Mouse (Mus musculus) C2C12 (cell line): ENCODE results near the gene Gm20388. TPM values are rescaled to one million over a fixed set of nuclear protein-coding genes. Genes with fewer than 3 reads are reported as not detected.

ENCODE experiments used
- H3K27me3 ChIP-seq: one replicate; pipeline ENCODE4 v1.6.1; 2011; ENCODE audit not compliant: control insufficient read depth, insufficient read depth, insufficient read length
- H3K36me3 ChIP-seq: one replicate; pipeline ENCODE4 v1.6.1; 2011; ENCODE audit not compliant: control insufficient read depth, insufficient read depth
- H3K4me3 ChIP-seq: one replicate; pipeline ENCODE4 v1.5.1; 2011; ENCODE audit warnings: mild to moderate bottlenecking, control low read depth; ENCODE audit not compliant: poor library complexity, insufficient read depth, severe bottlenecking
- H3K79me2 ChIP-seq: one replicate; pipeline ENCODE4 v1.6.1; 2011; ENCODE audit not compliant: control insufficient read depth, insufficient read depth
- H3K79me3 ChIP-seq: one replicate; pipeline ENCODE4 v1.6.1; 2011; ENCODE audit warnings: low read depth, control low read depth
- H3ac ChIP-seq: one replicate; pipeline ENCODE3; 2011; ENCODE audit warnings: low read depth; ENCODE audit not compliant: control insufficient read depth, insufficient read length
- CEBPB ChIP-seq: IDR thresholded peaks from one replicate; pipeline ENCODE4 v1.6.1; 2011; ENCODE audit warnings: low read depth, mild to moderate bottlenecking, control low read depth, moderate library complexity
- CTCF ChIP-seq: IDR thresholded peaks from one replicate; pipeline ENCODE4 v1.5.1; 2011; ENCODE audit not compliant: control insufficient read depth, insufficient read depth, insufficient read length
- FOSL1 ChIP-seq: IDR thresholded peaks from one replicate; pipeline ENCODE4 v1.8.0; 2011; ENCODE audit warnings: mild to moderate bottlenecking, low read length; ENCODE audit not compliant: poor library complexity, insufficient read depth, severe bottlenecking
- MAX ChIP-seq: IDR thresholded peaks from one replicate; pipeline ENCODE4 v1.6.1; 2011; ENCODE audit warnings: mild to moderate bottlenecking, control low read depth
- MYOD1 ChIP-seq: IDR thresholded peaks from one replicate; pipeline ENCODE4 v1.6.1; 2011; ENCODE audit warnings: low read depth; ENCODE audit not compliant: control insufficient read depth, insufficient read length
- MYOG ChIP-seq: IDR thresholded peaks from one replicate; pipeline ENCODE4 v1.6.1; 2011; ENCODE audit not compliant: control insufficient read depth, insufficient read length; ENCODE audit errors: extremely low read depth
- USF1 ChIP-seq: IDR thresholded peaks from one replicate; pipeline ENCODE4 v1.6.1; 2011; ENCODE audit warnings: low read depth, mild to moderate bottlenecking, control low read depth, moderate library complexity
- polyA plus RNA-seq: library from polyadenylated mRNA; unstranded; fragments of >200 nt; fragmentation: generic; extraction: Trizol; gene quantifications from one replicate; pipeline ENCODE4 v1.2.1, GENCODE M21; 2012; ENCODE audit warnings: missing spikeins

The Gm20388 gene
- polyA plus RNA-seq, 1 experiment, result 15.0 TPM

GRCm38 (mm10) chr8:120556198-120556892 is 645.7 kb downstream of the Gm20388 start:
- no peak overlapping the region for H3K4me3 ChIP-seq
- peaks cover 40% of the 10 kb centered on the region for H3K79me2 ChIP-seq
- H3ac ChIP-seq, result no peak overlapping the region
- peaks cover 2% of the 10 kb centered on the region for H3K79me3 ChIP-seq
- TF ChIP-seq CTCF, result no peak
- TF ChIP-seq FOSL1, result no peak
- no peak for TF ChIP-seq MYOG
- no peaks in the 10 kb centered on the region for H3K27me3 ChIP-seq
- peaks cover 6% of the 10 kb centered on the region for H3K36me3 ChIP-seq

- H3ac ChIP-seq, result no peak overlapping the region
- peaks cover 6% of the 10 kb centered on the region for H3K36me3 ChIP-seq
- no peak for TF ChIP-seq MYOG
- TF ChIP-seq CEBPB, result no peak
- no peak for TF ChIP-seq CTCF
- TF ChIP-seq MYOD1, result no peak
- TF ChIP-seq MAX, result no peak
- TF ChIP-seq FOSL1, result no peak
- TF ChIP-seq USF1, result no peak
- peaks cover 2% of the 10 kb centered on the region for H3K79me3 ChIP-seq
- H3K4me3 ChIP-seq, result no peak overlapping the region
- peaks cover 38% of the 10 kb centered on the region for H3K79me2 ChIP-seq
- no peaks in the 10 kb centered on the region for H3K27me3 ChIP-seq
These were observed 646.7 kb downstream of the Gm20388 start for GRCm38 (mm10) chr8:120557170-120557965.

- Histone ChIP-seq H3K79me2 (peaks cover 31% of the 10 kb centered on the region), H3ac (no peak overlapping the region), H3K4me3 (no peak overlapping the region), H3K79me3 (no peaks in the 10 kb centered on the region), H3K36me3 (peaks cover 6% of the 10 kb centered on the region), H3K27me3 (no peaks in the 10 kb centered on the region)
- TF ChIP-seq MAX (no peak), MYOD1 (no peak), CTCF (no peak), FOSL1 (no peak), CEBPB (no peak), MYOG (no peak), USF1 (no peak)
These were observed 647.5 kb downstream of the Gm20388 start for GRCm38 (mm10) chr8:120558162-120558561.

- H3K27me3 ChIP-seq, result no peaks in the 10 kb centered on the region
- no peaks in the 10 kb centered on the region for H3K79me3 ChIP-seq
- peaks cover 31% of the 10 kb centered on the region for H3K79me2 ChIP-seq
- TF ChIP-seq USF1, result no peak
- no peak overlapping the region for H3K4me3 ChIP-seq
- H3K36me3 ChIP-seq, result peaks cover 3% of the 10 kb centered on the region
- H3ac ChIP-seq, result no peak overlapping the region
These were observed 649.0 kb downstream of the Gm20388 start for GRCm38 (mm10) chr8:120559654-120560053.

GRCm38 (mm10) chr8:120560535-120560934 is 649.9 kb downstream of the Gm20388 start:
- no peaks in the 10 kb centered on the region for H3K79me3 ChIP-seq
- H3ac ChIP-seq, result no peak overlapping the region
- TF ChIP-seq CEBPB (no peak), MYOG (no peak), FOSL1 (no peak), MAX (no peak), MYOD1 (no peak), CTCF (no peak), USF1 (no peak)
- no peaks in the 10 kb centered on the region for H3K36me3 ChIP-seq
- peaks cover 31% of the 10 kb centered on the region for H3K79me2 ChIP-seq
- no peak overlapping the region for H3K4me3 ChIP-seq
- no peaks in the 10 kb centered on the region for H3K27me3 ChIP-seq
